Mouse (Mus musculus): ENCODE results near the gene Gnat2. TPM values are rescaled to one million over a fixed set of nuclear protein-coding genes. Genes with fewer than 3 reads are reported as not detected.

Gnat2 gene
- not detected in 3 replicates for total RNA-seq (2017)

GRCm38 (mm10) chr3:108092536-108093115 is at the start of gene Gnat2:
TSS of gene Gnat2 (plus strand) at chr3:108092789.
- no peak for ATAC-seq (replicated peaks; ENCODE audit: insufficient number of reproducible peaks, low FRiP score, low TSS enrichment, poor library complexity, severe bottlenecking)

GRCm38 (mm10) chr3:108044394-108045140 is 48.0 kb upstream of the Gnat2 start, which contains the start of gene Gstm4:
TSS of gene Gstm4 (minus strand) at chr3:108044894.
- peak; percentile 94 for ATAC-seq (replicated peaks; ENCODE audit: insufficient number of reproducible peaks, low FRiP score, low TSS enrichment, poor library complexity, severe bottlenecking)

- no peak for ATAC-seq (replicated peaks; ENCODE audit: insufficient number of reproducible peaks, low FRiP score, low TSS enrichment, poor library complexity, severe bottlenecking)
These were observed 45.5 kb upstream of the Gnat2 start for GRCm38 (mm10) chr3:108046944-108047655.

GRCm38 (mm10) chr3:108048306-108048705 is 44.3 kb upstream of the Gnat2 start:
- no peak for ATAC-seq (replicated peaks; ENCODE audit: insufficient number of reproducible peaks, low FRiP score, low TSS enrichment, poor library complexity, severe bottlenecking)

- ATAC-seq (replicated peaks; ENCODE audit: insufficient number of reproducible peaks, low FRiP score, low TSS enrichment, poor library complexity, severe bottlenecking): peak; percentile 74
These were observed 42.1 kb upstream of the Gnat2 start for GRCm38 (mm10) chr3:108050493-108050892.

- peak; percentile 59 for ATAC-seq (replicated peaks; ENCODE audit: insufficient number of reproducible peaks, low FRiP score, low TSS enrichment, poor library complexity, severe bottlenecking)
These were observed 31.2 kb upstream of the Gnat2 start for GRCm38 (mm10) chr3:108061420-108061819.

- no peak for ATAC-seq (replicated peaks; ENCODE audit: insufficient number of reproducible peaks, low FRiP score, low TSS enrichment, poor library complexity, severe bottlenecking)
These were observed 29.9 kb upstream of the Gnat2 start for GRCm38 (mm10) chr3:108062648-108063047.

GRCm38 (mm10) chr3:108064672-108065071 is 27.9 kb upstream of the Gnat2 start:
- 0 out of 2 replicates have a peak, but pooled peaks have one; percentile 8 for ATAC-seq (replicated peaks; ENCODE audit: insufficient number of reproducible peaks, low FRiP score, low TSS enrichment, poor library complexity, severe bottlenecking)

- ATAC-seq (replicated peaks; ENCODE audit: insufficient number of reproducible peaks, low FRiP score, low TSS enrichment, poor library complexity, severe bottlenecking): no peak
These were observed 27.0 kb upstream of the Gnat2 start for GRCm38 (mm10) chr3:108065551-108065950.

GRCm38 (mm10) chr3:108067370-108067934 is 25.1 kb upstream of the Gnat2 start:
- no peak for ATAC-seq (replicated peaks; ENCODE audit: insufficient number of reproducible peaks, low FRiP score, low TSS enrichment, poor library complexity, severe bottlenecking)

- no peak for ATAC-seq (replicated peaks; ENCODE audit: insufficient number of reproducible peaks, low FRiP score, low TSS enrichment, poor library complexity, severe bottlenecking)
These were observed 23.8 kb upstream of the Gnat2 start for GRCm38 (mm10) chr3:108068826-108069225.

GRCm38 (mm10) chr3:108069231-108069870 is 23.2 kb upstream of the Gnat2 start:
- ATAC-seq (replicated peaks; ENCODE audit: insufficient number of reproducible peaks, low FRiP score, low TSS enrichment, poor library complexity, severe bottlenecking): no peak

GRCm38 (mm10) chr3:108070295-108071293 is 22.0 kb upstream of the Gnat2 start:
- ATAC-seq (replicated peaks; ENCODE audit: insufficient number of reproducible peaks, low FRiP score, low TSS enrichment, poor library complexity, severe bottlenecking): peak; percentile 69

GRCm38 (mm10) chr3:108072983-108073569 is 19.5 kb upstream of the Gnat2 start:
- no peak for ATAC-seq (replicated peaks; ENCODE audit: insufficient number of reproducible peaks, low FRiP score, low TSS enrichment, poor library complexity, severe bottlenecking)

- ATAC-seq (replicated peaks; ENCODE audit: insufficient number of reproducible peaks, low FRiP score, low TSS enrichment, poor library complexity, severe bottlenecking): no peak
These were observed 15.8 kb upstream of the Gnat2 start for GRCm38 (mm10) chr3:108076836-108077235.

GRCm38 (mm10) chr3:108081681-108082080 is 10.9 kb upstream of the Gnat2 start:
- no peak for ATAC-seq (replicated peaks; ENCODE audit: insufficient number of reproducible peaks, low FRiP score, low TSS enrichment, poor library complexity, severe bottlenecking)

GRCm38 (mm10) chr3:108082251-108082875 is 10.2 kb upstream of the Gnat2 start:
- no peak for ATAC-seq (replicated peaks; ENCODE audit: insufficient number of reproducible peaks, low FRiP score, low TSS enrichment, poor library complexity, severe bottlenecking)
